Mouse (Mus musculus) layer of hippocampus, adult 18-20 months (tissue): ENCODE data around the gene Ttc7. TPM values are rescaled to one million over a fixed set of nuclear protein-coding genes. Genes with fewer than 3 reads are reported as not detected.

ENCODE experiments used
- DNase-seq, 2 experiments: peaks; one replicate each; pipeline ENCODE4 v3.0.0; 2022; ENCODE audit warnings: low spot score in 2 of 2
- total RNA-seq, 2 experiments: library from RNA; stranded (reverse); gene quantifications; 2 replicates each; pipeline ENCODE4 v1.2.3; 2021

The Ttc7 gene
- total RNA-seq, 2 experiments from 2014 or later: 7.5 to 8.0 TPM

- DNase-seq: no peak
Measured at GRCm38 (mm10) chr17:87334162-87334561, 51.5 kb downstream of the Ttc7 start.

- no peak for DNase-seq
Measured at GRCm38 (mm10) chr17:87335152-87335551, 52.5 kb downstream of the Ttc7 start.

GRCm38 (mm10) chr17:87335727-87336126 is 53.0 kb downstream of the Ttc7 start:
- DNase-seq: no peak

- DNase-seq: no peak
Measured at GRCm38 (mm10) chr17:87336910-87337309, 54.2 kb downstream of the Ttc7 start.

- DNase-seq: no peak
Measured at GRCm38 (mm10) chr17:87337683-87338082, 55.0 kb downstream of the Ttc7 start.

GRCm38 (mm10) chr17:87339122-87339521 is 56.4 kb downstream of the Ttc7 start:
- no peak for DNase-seq

- no peak for DNase-seq
Measured at GRCm38 (mm10) chr17:87343060-87343703, 60.5 kb downstream of the Ttc7 start.

- DNase-seq: no peak
Measured at GRCm38 (mm10) chr17:87344441-87345251, 62.0 kb downstream of the Ttc7 start.

- no peak for DNase-seq
Measured at GRCm38 (mm10) chr17:87345252-87345593, 62.5 kb downstream of the Ttc7 start.

GRCm38 (mm10) chr17:87348353-87348752 is 65.7 kb downstream of the Ttc7 start:
- no peak for DNase-seq

GRCm38 (mm10) chr17:87349069-87349468 is 66.4 kb downstream of the Ttc7 start:
- DNase-seq: no peak

- no peak for DNase-seq
Measured at GRCm38 (mm10) chr17:87349575-87349974, 66.9 kb downstream of the Ttc7 start.

GRCm38 (mm10) chr17:87350471-87351240 is 68.0 kb downstream of the Ttc7 start:
- DNase-seq: no peak

- no peak for DNase-seq
Measured at GRCm38 (mm10) chr17:87351241-87352105, 68.8 kb downstream of the Ttc7 start.

GRCm38 (mm10) chr17:87352106-87352897 is 69.6 kb downstream of the Ttc7 start:
- no peak for DNase-seq

GRCm38 (mm10) chr17:87352898-87353225 is 70.2 kb downstream of the Ttc7 start:
- DNase-seq: no peak

- DNase-seq: no peak
Measured at GRCm38 (mm10) chr17:87353745-87354320, 71.1 kb downstream of the Ttc7 start.

- no peak for DNase-seq
Measured at GRCm38 (mm10) chr17:87355456-87355855, 72.8 kb downstream of the Ttc7 start.

GRCm38 (mm10) chr17:87356261-87356660 is 73.6 kb downstream of the Ttc7 start:
- DNase-seq: no peak

GRCm38 (mm10) chr17:87357506-87357905 is 74.8 kb downstream of the Ttc7 start:
- no peak for DNase-seq
